Mouse (Mus musculus): Measurements from ENCODE around the gene Mfsd4a.

DNA sequence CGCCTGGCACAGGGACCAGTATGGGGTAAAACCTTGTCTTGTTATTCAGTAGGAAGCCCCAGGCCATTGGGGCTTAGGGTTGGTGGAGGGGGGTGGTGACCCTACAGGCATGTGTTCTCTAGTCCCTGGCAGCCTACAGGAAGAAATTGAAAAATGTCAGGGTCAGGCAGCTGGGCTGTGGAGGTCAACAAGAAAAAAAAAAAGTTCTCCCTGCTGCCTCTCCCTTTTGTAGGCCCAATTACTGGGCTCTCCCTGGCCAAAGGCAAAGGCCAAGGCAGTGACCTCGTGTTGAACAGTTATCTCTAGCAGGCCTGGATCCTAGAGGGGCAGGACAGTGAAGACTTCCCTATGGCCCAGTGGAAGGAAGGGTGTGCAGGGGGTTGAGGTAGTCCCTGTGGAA, 87.4 kb downstream of the Mfsd4a start:
- TF ChIP-seq CTCF (IDR thresholded peaks at IDR 0.05; ENCODE audit: low read depth, low read length) (no peak), POLR2A (IDR thresholded peaks at IDR 0.05; ENCODE audit: borderline replicate concordance, low read depth, low read length) (no peak)
